Mouse (Mus musculus) liver, postnatal 0 days (tissue): ENCODE data around the gene Zfp42. TPM values are rescaled to one million over a fixed set of nuclear protein-coding genes. Genes with fewer than 3 reads are reported as not detected.

Source experiments
- ATAC-seq: fragments of 200-750 bp; cut with Nextera tagmentation; 2 replicates; pipeline ENCODE4 v1.8.0; 2017; ENCODE audit warnings: mild to moderate bottlenecking, moderate library complexity
- DNase-seq: peaks from one replicate; pipeline ENCODE4 v3.0.0-alpha.2; 2016
- H3K27ac ChIP-seq: fragments of 300-500 bp; sonication (generic); 2 replicates; pipeline ENCODE4 v1.5.1; 2014; ENCODE audit warnings: antibody characterized with exemption, moderate library complexity, mild to moderate bottlenecking, low read depth
- H3K27me3 ChIP-seq: fragments of 300-500 bp; sonication (generic); 2 replicates; pipeline ENCODE4 v1.6.1; 2014; ENCODE audit warnings: low read length, control low read depth, mixed read lengths; ENCODE audit not compliant: insufficient read depth
- H3K36me3 ChIP-seq: fragments of 300-500 bp; sonication (generic); replicated peaks from 2 replicates; pipeline ENCODE4 v1.6.1; 2014; ENCODE audit warnings: mild to moderate bottlenecking, control low read depth, low read length, moderate library complexity, mixed read lengths; ENCODE audit not compliant: insufficient read depth
- H3K4me1 ChIP-seq: fragments of 300-500 bp; sonication (generic); 2 replicates; pipeline ENCODE4 v1.6.1; 2014; ENCODE audit warnings: antibody characterized with exemption, mild to moderate bottlenecking, control low read depth; ENCODE audit not compliant: insufficient read depth
- H3K4me2 ChIP-seq: fragments of 300-500 bp; sonication (generic); 2 replicates; pipeline ENCODE4 v1.6.1; 2014; ENCODE audit warnings: low read depth, mild to moderate bottlenecking, low read length, moderate library complexity, mixed read lengths
- H3K4me3 ChIP-seq: fragments of 300-500 bp; sonication (generic); 2 replicates; pipeline ENCODE4 v1.5.1; 2014; ENCODE audit warnings: low read depth, low read length
- H3K9ac ChIP-seq: fragments of 300-500 bp; sonication (generic); replicated peaks from 2 replicates; pipeline ENCODE4 v1.6.1; 2014; ENCODE audit warnings: mild to moderate bottlenecking, moderate library complexity
- H3K9me3 ChIP-seq: fragments of 300-500 bp; sonication (generic); 2 replicates; pipeline ENCODE4 v1.6.1; 2016; ENCODE audit warnings: mild to moderate bottlenecking, control low read depth, low read length, mixed read lengths
- CTCF ChIP-seq: sonication (generic); IDR thresholded peaks from 2 replicates; pipeline ENCODE4 v1.5.1; 2016; ENCODE audit warnings: antibody characterized with exemption, low read depth
- EP300 ChIP-seq: IDR thresholded peaks from 2 replicates; pipeline ENCODE4 v1.6.1; 2016; ENCODE audit warnings: antibody characterized with exemption, low read depth, mild to moderate bottlenecking
- WGBS: fragments of 180-500 bp; shearing (Covaris S2); extraction: QIAGEN DNeasy Blood & Tissue Kit; methylation state at CpG from one replicate; pipeline ENCODE4 v1.1.7; 2014; ENCODE audit not compliant: insufficient replicate concordance; 5-methylcytosine and 5-hydroxymethylcytosine counted together
- polyA plus RNA-seq: library from polyadenylated mRNA; unstranded; fragments of >200 nt; fragmentation: Nextera tagmentation; extraction: Ambion mirVana; gene quantifications from 2 replicates; pipeline ENCODE4 v1.2.1, GENCODE M21; 2015

The Zfp42 gene
- polyA plus RNA-seq, 1 experiment from 2014 or later, result not detected

GRCm38 (mm10) chr8:43329913-43330705 lies 23.3 kb upstream of the Zfp42 start:
- TF ChIP-seq EP300 (no peak), CTCF (no peak)
- WGBS, result 81% methylated on average over 21 of the region's 21 CpGs
- H3K9me3 ChIP-seq, result no peaks in the 10 kb centered on the region
- H3K9ac ChIP-seq, result no peak overlapping the region
- DNase-seq (no peak), ATAC-seq (no peak)
- no peak overlapping the region for H3K27ac ChIP-seq
- no peak overlapping the region for H3K4me3 ChIP-seq
- H3K27me3 ChIP-seq, result no peaks in the 10 kb centered on the region
- H3K36me3 ChIP-seq, result no peaks in the 10 kb centered on the region
- H3K4me1 ChIP-seq, result no peaks in the 10 kb centered on the region
- no peak overlapping the region for H3K4me2 ChIP-seq

- H3K4me3 ChIP-seq, result no peak overlapping the region
- no peaks in the 10 kb centered on the region for H3K4me1 ChIP-seq
- no peaks in the 10 kb centered on the region for H3K9me3 ChIP-seq
- no peak for DNase-seq
- H3K27ac ChIP-seq, result no peak overlapping the region
- WGBS, result 72% methylated on average over 10 of the region's 10 CpGs
- H3K36me3 ChIP-seq, result no peaks in the 10 kb centered on the region
- no peak for ATAC-seq
- H3K9ac ChIP-seq, result no peak overlapping the region
- H3K27me3 ChIP-seq, result no peaks in the 10 kb centered on the region
- no peak for TF ChIP-seq CTCF
- no peak for TF ChIP-seq EP300
- H3K4me2 ChIP-seq, result no peak overlapping the region
Measured at GRCm38 (mm10) chr8:43328666-43329065, 21.9 kb upstream of the Zfp42 start.

GRCm38 (mm10) chr8:43320771-43321170 lies 14.0 kb upstream of the Zfp42 start:
- Histone ChIP-seq H3K4me2 (no peak overlapping the region), H3K36me3 (no peaks in the 10 kb centered on the region), H3K27ac (no peak overlapping the region), H3K4me1 (no peaks in the 10 kb centered on the region), H3K27me3 (no peaks in the 10 kb centered on the region), H3K4me3 (no peak overlapping the region), H3K9me3 (no peaks in the 10 kb centered on the region), H3K9ac (no peak overlapping the region)
- TF ChIP-seq EP300, result no peak
- TF ChIP-seq CTCF, result no peak
- ATAC-seq (no peak), DNase-seq (no peak)
- 73% methylated on average over 5 of the region's 5 CpGs for WGBS

- H3K9me3 ChIP-seq, result peaks cover 3% of the 10 kb centered on the region; the same call in 1 of the 2 replicates
- no peak for TF ChIP-seq EP300
- no peak for TF ChIP-seq CTCF
- H3K36me3 ChIP-seq, result no peaks in the 10 kb centered on the region
- no peak overlapping the region for H3K9ac ChIP-seq
- H3K4me2 ChIP-seq, result no peak overlapping the region
- WGBS, result 71% methylated on average over 2 of the region's 2 CpGs
- no peak overlapping the region for H3K4me3 ChIP-seq
- no peaks in the 10 kb centered on the region for H3K27me3 ChIP-seq
- H3K27ac ChIP-seq, result no peak overlapping the region
- DNase-seq (no peak), ATAC-seq (no peak)
- H3K4me1 ChIP-seq, result no peaks in the 10 kb centered on the region
Measured at GRCm38 (mm10) chr8:43308213-43308612, 1.4 kb upstream of the Zfp42 start.

- Histone ChIP-seq H3K9me3 (peaks cover 3% of the 10 kb centered on the region; the same call in 1 of the 2 replicates), H3K4me1 (no peaks in the 10 kb centered on the region), H3K4me2 (no peak overlapping the region), H3K27me3 (no peaks in the 10 kb centered on the region), H3K36me3 (no peaks in the 10 kb centered on the region), H3K9ac (no peak overlapping the region), H3K27ac (no peak overlapping the region), H3K4me3 (no peak overlapping the region)
- 89% methylated on average over 14 of the region's 14 CpGs for WGBS
- ATAC-seq, result no peak
- DNase-seq, result no peak
- TF ChIP-seq EP300 (no peak), CTCF (no peak)
Measured at GRCm38 (mm10) chr8:43305676-43306075, 1.1 kb downstream of the Zfp42 start.

GRCm38 (mm10) chr8:43299796-43300195 lies 7.0 kb downstream of the Zfp42 start:
- no peak for TF ChIP-seq CTCF
- TF ChIP-seq EP300, result no peak
- Histone ChIP-seq H3K27ac (no peak overlapping the region), H3K4me2 (no peak overlapping the region), H3K9me3 (no peaks in the 10 kb centered on the region), H3K27me3 (no peaks in the 10 kb centered on the region), H3K9ac (no peak overlapping the region), H3K4me1 (no peaks in the 10 kb centered on the region), H3K36me3 (no peaks in the 10 kb centered on the region), H3K4me3 (no peak overlapping the region)
- ATAC-seq (no peak), DNase-seq (no peak)
- 70% methylated on average over 5 of the region's 5 CpGs for WGBS
